Mouse (Mus musculus): ENCODE measurements at regions not wholly inside any gene's neighbourhood (a gene's known extent, or its start where the extent isn't known, plus 50 kb on each side); places are given as distances from the start of the nearest gene placed in this dataset.

DNA sequence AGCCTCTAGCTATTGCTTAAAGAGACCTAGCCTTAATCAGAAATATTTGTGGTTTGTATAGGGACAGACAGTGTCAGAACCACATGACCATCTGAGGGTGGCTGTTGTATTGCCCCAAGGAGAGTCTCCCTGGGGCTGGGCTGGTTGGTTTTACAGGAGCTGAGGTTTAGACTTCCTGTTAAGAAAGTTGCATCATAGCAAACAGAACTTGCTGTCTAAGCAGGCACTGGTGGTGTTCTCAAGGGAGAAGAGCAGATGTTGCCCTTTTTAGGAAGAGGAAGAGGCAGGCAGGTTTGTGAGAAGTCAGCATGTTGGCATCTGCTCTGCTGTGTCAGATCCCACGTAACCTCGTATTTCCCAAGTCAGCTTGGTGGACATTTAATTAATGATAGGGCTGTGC lies 52.7 kb upstream of the Tut7 start:
- DNase-seq (ENCODE audit: low read depth, low spot score) = peak; percentile 98

DNA sequence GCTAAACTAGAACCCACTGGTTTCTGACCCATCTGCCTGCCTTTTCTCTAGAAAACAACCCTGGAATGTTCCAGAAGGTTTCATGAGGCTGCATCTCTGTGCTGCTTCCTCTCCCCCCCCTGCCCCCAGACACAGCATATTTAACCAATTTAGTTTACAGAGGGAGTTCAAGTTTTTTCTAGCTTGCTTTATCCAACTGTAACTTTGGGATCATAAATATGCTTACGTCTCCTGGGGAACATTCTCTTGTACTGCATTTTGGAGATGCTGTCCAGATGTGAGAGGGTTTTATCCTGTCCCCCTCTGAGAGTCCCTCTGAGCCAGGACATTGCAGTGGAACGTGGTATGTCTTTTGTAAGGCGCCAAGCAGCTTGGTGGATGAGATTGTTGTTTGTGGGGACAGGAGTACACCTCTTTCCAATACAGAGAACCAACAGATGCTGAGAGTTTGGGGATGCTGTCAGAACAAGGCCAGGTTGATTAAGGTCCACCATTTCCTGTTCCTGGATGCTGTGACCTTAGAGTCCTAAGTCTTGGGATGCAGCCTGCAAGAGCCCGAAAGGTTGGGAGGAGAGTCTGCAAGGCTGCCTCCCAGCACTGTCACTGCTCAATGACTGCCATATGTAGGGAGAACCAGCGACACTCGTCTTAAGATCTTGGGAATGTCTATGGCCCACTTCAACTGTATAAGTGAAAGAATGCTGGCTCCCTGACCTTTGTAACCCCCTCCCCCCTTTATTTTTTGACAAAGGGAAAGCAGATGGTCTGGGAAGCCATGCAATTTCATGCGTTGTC lies 51.4 kb upstream of the Tut7 start:
- no peak for DNase-seq (ENCODE audit: low read depth, low spot score)

Measured in 3T3-L1 (cell line).